Mouse (Mus musculus) embryonic facial prominence, embryonic 13.5 days (tissue): ENCODE results near the gene Ppp2r2c. TPM values are rescaled to one million over a fixed set of nuclear protein-coding genes. Genes with fewer than 3 reads are reported as not detected.

Source experiments
- ATAC-seq: fragments of 200-750 bp; cut with Nextera tagmentation; 2 replicates; pipeline ENCODE4 v1.8.0; 2017; ENCODE audit warnings: low read depth; ENCODE audit not compliant: insufficient number of reproducible peaks, insufficient read depth, low FRiP score, low TSS enrichment
- H3K27ac ChIP-seq: fragments of 300-500 bp; sonication (generic); 2 replicates; pipeline ENCODE4 v1.5.1; 2015; ENCODE audit warnings: moderate library complexity, mild to moderate bottlenecking, inconsistent platforms
- H3K27me3 ChIP-seq: fragments of 300-500 bp; sonication (generic); 2 replicates; pipeline ENCODE4 v1.6.1; 2015; ENCODE audit warnings: mild to moderate bottlenecking, inconsistent platforms
- H3K36me3 ChIP-seq: fragments of 300-500 bp; sonication (generic); 2 replicates; pipeline ENCODE4 v1.6.1; 2015; ENCODE audit warnings: mild to moderate bottlenecking, inconsistent platforms
- H3K4me1 ChIP-seq: fragments of 300-500 bp; sonication (generic); 2 replicates; pipeline ENCODE4 v1.6.1; 2015; ENCODE audit warnings: inconsistent platforms
- H3K4me2 ChIP-seq: fragments of 300-500 bp; sonication (generic); 2 replicates; pipeline ENCODE4 v1.6.1; 2015; ENCODE audit warnings: moderate library complexity, mild to moderate bottlenecking, inconsistent platforms
- H3K4me3 ChIP-seq: fragments of 300-500 bp; sonication (generic); 2 replicates; pipeline ENCODE4 v1.5.1; 2015; ENCODE audit warnings: mild to moderate bottlenecking, inconsistent platforms
- H3K9ac ChIP-seq: fragments of 300-500 bp; sonication (generic); 2 replicates; pipeline ENCODE4 v1.6.1; 2015; ENCODE audit warnings: mild to moderate bottlenecking, inconsistent platforms
- H3K9me3 ChIP-seq: fragments of 300-500 bp; sonication (generic); 2 replicates; pipeline ENCODE4 v1.6.1; 2016; ENCODE audit warnings: inconsistent platforms
- WGBS: fragments of 180-500 bp; shearing (Covaris S2); methylation state at CpG from one replicate; pipeline ENCODE4 v1.1.7; 2015; ENCODE audit warnings: mixed read lengths; 5-methylcytosine and 5-hydroxymethylcytosine counted together
- polyA plus RNA-seq: library from polyadenylated mRNA; unstranded; fragments of >200 nt; fragmentation: Nextera tagmentation; extraction: Ambion mirVana; gene quantifications from 2 replicates; pipeline ENCODE4 v1.2.1, GENCODE M21; 2015

Gene Ppp2r2c
- polyA plus RNA-seq, 1 experiment from 2014 or later: 0.35 TPM

- Histone ChIP-seq H3K36me3 (no peaks in the 10 kb centered on the region), H3K27me3 (no peaks in the 10 kb centered on the region), H3K27ac (no peak overlapping the region), H3K9me3 (no peaks in the 10 kb centered on the region), H3K4me3 (no peak overlapping the region), H3K4me1 (no peaks in the 10 kb centered on the region), H3K9ac (no peak overlapping the region), H3K4me2 (no peak overlapping the region)
- no peak for ATAC-seq
- WGBS: 28% methylated on average over 5 of the region's 5 CpGs
These were observed 90.5 kb downstream of the Ppp2r2c start for GRCm38 (mm10) chr5:36958837-36959236.

GRCm38 (mm10) chr5:36960501-36960900 is 92.2 kb downstream of the Ppp2r2c start:
- Histone ChIP-seq H3K9ac (no peak overlapping the region), H3K27me3 (no peaks in the 10 kb centered on the region), H3K4me3 (no peak overlapping the region), H3K4me1 (no peaks in the 10 kb centered on the region), H3K4me2 (no peak overlapping the region), H3K36me3 (0 out of 2 replicates have a peak, but pooled peaks cover 3% of the 10 kb centered on the region), H3K27ac (no peak overlapping the region), H3K9me3 (no peaks in the 10 kb centered on the region)
- ATAC-seq: no peak
- 41% methylated on average over 5 of the region's 5 CpGs for WGBS

- no peaks in the 10 kb centered on the region for H3K4me1 ChIP-seq
- H3K27me3 ChIP-seq: no peaks in the 10 kb centered on the region
- no peak overlapping the region for H3K4me3 ChIP-seq
- ATAC-seq: no peak
- 89% methylated on average over 8 of the region's 8 CpGs for WGBS
- H3K9ac ChIP-seq: no peak overlapping the region
- peaks cover 76% of the 10 kb centered on the region for H3K36me3 ChIP-seq
- no peaks in the 10 kb centered on the region for H3K9me3 ChIP-seq
- no peak overlapping the region for H3K27ac ChIP-seq
- H3K4me2 ChIP-seq: no peak overlapping the region
These were observed 103.3 kb downstream of the Ppp2r2c start for GRCm38 (mm10) chr5:36971587-36971986.

GRCm38 (mm10) chr5:36975336-36975735 is 107.0 kb downstream of the Ppp2r2c start:
- no peak overlapping the region for H3K9ac ChIP-seq

GRCm38 (mm10) chr5:36977809-36978208 is 109.5 kb downstream of the Ppp2r2c start:
- H3K4me1 ChIP-seq: no peaks in the 10 kb centered on the region
- peaks cover 28% of the 10 kb centered on the region for H3K36me3 ChIP-seq
- H3K9me3 ChIP-seq: no peaks in the 10 kb centered on the region
- ATAC-seq: no peak
- no peak overlapping the region for H3K27ac ChIP-seq
- no peak overlapping the region for H3K9ac ChIP-seq
- H3K27me3 ChIP-seq: no peaks in the 10 kb centered on the region
- 63% methylated on average over 9 of the region's 9 CpGs for WGBS
- no peak overlapping the region for H3K4me2 ChIP-seq
- no peak overlapping the region for H3K4me3 ChIP-seq

More at GRCm38 (mm10) chr5:36975336-36975735, 107.0 kb downstream of the Ppp2r2c start:
- H3K27me3 ChIP-seq: no peaks in the 10 kb centered on the region
- 87% methylated on average over 13 of the region's 13 CpGs for WGBS
- H3K9me3 ChIP-seq: no peaks in the 10 kb centered on the region
- no peak for ATAC-seq
- H3K4me3 ChIP-seq: no peak overlapping the region
- H3K4me2 ChIP-seq: no peak overlapping the region
- H3K4me1 ChIP-seq: no peaks in the 10 kb centered on the region
- peaks cover 44% of the 10 kb centered on the region for H3K36me3 ChIP-seq
- H3K27ac ChIP-seq: no peak overlapping the region

GRCm38 (mm10) chr5:36979001-36979400 is 110.7 kb downstream of the Ppp2r2c start:
- Histone ChIP-seq H3K36me3 (peaks cover 18% of the 10 kb centered on the region), H3K4me2 (no peak overlapping the region), H3K27me3 (no peaks in the 10 kb centered on the region), H3K4me3 (no peak overlapping the region), H3K9ac (no peak overlapping the region), H3K27ac (no peak overlapping the region), H3K4me1 (no peaks in the 10 kb centered on the region), H3K9me3 (no peaks in the 10 kb centered on the region)
- WGBS: 76% methylated on average over 8 of the region's 8 CpGs
- no peak for ATAC-seq

- H3K36me3 ChIP-seq: peaks cover 17% of the 10 kb centered on the region
- H3K4me1 ChIP-seq: no peaks in the 10 kb centered on the region
These were observed 111.3 kb downstream of the Ppp2r2c start for GRCm38 (mm10) chr5:36979631-36980030.

GRCm38 (mm10) chr5:36982271-36982670 is 114.0 kb downstream of the Ppp2r2c start:
- Histone ChIP-seq H3K4me2 (no peak overlapping the region), H3K4me3 (no peak overlapping the region), H3K36me3 (peaks cover 4% of the 10 kb centered on the region; the same call in 1 of the 2 replicates), H3K9me3 (no peaks in the 10 kb centered on the region), H3K9ac (no peak overlapping the region), H3K27ac (no peak overlapping the region), H3K4me1 (no peaks in the 10 kb centered on the region), H3K27me3 (no peaks in the 10 kb centered on the region)
- 64% methylated on average over 4 of the region's 4 CpGs for WGBS
- no peak for ATAC-seq

More at GRCm38 (mm10) chr5:36979631-36980030, 111.3 kb downstream of the Ppp2r2c start:
- no peaks in the 10 kb centered on the region for H3K27me3 ChIP-seq
- 0 out of 2 replicates have a peak overlapping the region, but pooled peaks have one; percentile 27 for H3K9ac ChIP-seq
- no peak overlapping the region for H3K27ac ChIP-seq
- H3K9me3 ChIP-seq: no peaks in the 10 kb centered on the region
- 80% methylated on average over 7 of the region's 7 CpGs for WGBS
- H3K4me3 ChIP-seq: no peak overlapping the region
- no peak overlapping the region for H3K4me2 ChIP-seq
- no peak for ATAC-seq

- H3K27ac ChIP-seq: no peak overlapping the region
- 81% methylated on average over 1 of the region's 1 CpGs for WGBS
These were observed 118.3 kb downstream of the Ppp2r2c start for GRCm38 (mm10) chr5:36986617-36987016.

GRCm38 (mm10) chr5:36988124-36988780 is 119.9 kb downstream of the Ppp2r2c start:
- H3K9ac ChIP-seq: peak overlapping the region; percentile 85
- peak; percentile 15 for ATAC-seq
- H3K4me2 ChIP-seq: peak overlapping the region; percentile 98
- H3K4me1 ChIP-seq: peaks cover 12% of the 10 kb centered on the region
- H3K9me3 ChIP-seq: no peaks in the 10 kb centered on the region
- peaks cover 5% of the 10 kb centered on the region; the same call in 1 of the 2 replicates for H3K27me3 ChIP-seq
- H3K27ac ChIP-seq: peak overlapping the region; percentile 44; the same call in 1 of the 2 replicates
- 10% methylated on average over 24 of the region's 24 CpGs for WGBS
- H3K4me3 ChIP-seq: peak overlapping the region; percentile 72
- no peaks in the 10 kb centered on the region for H3K36me3 ChIP-seq

More at GRCm38 (mm10) chr5:36986617-36987016, 118.3 kb downstream of the Ppp2r2c start:
- Histone ChIP-seq H3K9me3 (no peaks in the 10 kb centered on the region), H3K36me3 (0 out of 2 replicates have a peak, but pooled peaks cover under 1% of the 10 kb centered on the region), H3K4me1 (peaks cover 12% of the 10 kb centered on the region), H3K4me3 (no peak overlapping the region), H3K4me2 (no peak overlapping the region), H3K27me3 (peaks cover 5% of the 10 kb centered on the region; the same call in 1 of the 2 replicates), H3K9ac (no peak overlapping the region)
- no peak for ATAC-seq

GRCm38 (mm10) chr5:36988781-36989624 is 120.7 kb downstream of the Ppp2r2c start, which contains the start of gene Wfs1:
Gene Wfs1, minus strand, starts transcription at chr5:36989205.
- H3K36me3 ChIP-seq: no peaks in the 10 kb centered on the region
- WGBS: under 1% methylated on average over 59 of the region's 60 CpGs
- peak within 1 kb of the TSS; percentile 85 for H3K9ac ChIP-seq
- H3K4me2 ChIP-seq: peak within 1 kb of the TSS; percentile 98
- H3K4me3 ChIP-seq: peak within 1 kb of the TSS; percentile 72
- H3K9me3 ChIP-seq: no peaks in the 10 kb centered on the region
- ATAC-seq: peak; percentile 98
- H3K27ac ChIP-seq: peak within 1 kb of the TSS; percentile 44; the same call in 1 of the 2 replicates
- peaks cover 12% of the 10 kb centered on the region for H3K4me1 ChIP-seq
- peaks cover 5% of the 10 kb centered on the region; the same call in 1 of the 2 replicates for H3K27me3 ChIP-seq
